Mouse (Mus musculus) cerebellum, adult 2 months (tissue): ENCODE measurements around the gene Trim17. TPM values are rescaled to one million over a fixed set of nuclear protein-coding genes. Genes with fewer than 3 reads are reported as not detected.
A peak's percentile ranks its signal among the peaks of the same experiment; 100 is the strongest.

Experiments used
- DNase-seq, 2 experiments: peaks; one replicate each; pipeline ENCODE4 v3.0.0; 2021
- H3K27ac ChIP-seq: fragments of 200-500 bp; 2 replicates; pipeline ENCODE4 v1.5.1; 2012; ENCODE audit warnings: low read length, control low read depth, inconsistent platforms; ENCODE audit not compliant: insufficient read depth
- H3K27me3 ChIP-seq: fragments of 200-500 bp; 2 replicates; pipeline ENCODE4 v1.6.1; 2012; ENCODE audit warnings: inconsistent platforms, mild to moderate bottlenecking, low read length, moderate library complexity; ENCODE audit not compliant: control insufficient read depth, insufficient read depth
- H3K4me1 ChIP-seq: fragments of 200-500 bp; 2 replicates; pipeline ENCODE4 v1.6.1; 2011; ENCODE audit warnings: low read length; ENCODE audit not compliant: control insufficient read depth, insufficient read depth
- H3K4me3 ChIP-seq: fragments of 200-500 bp; replicated peaks from 2 replicates; pipeline ENCODE3; 2011; ENCODE audit warnings: mild to moderate bottlenecking, low read depth, low read length, control low read depth; ENCODE audit not compliant: insufficient read depth
- CTCF ChIP-seq: fragments of 200-500 bp; IDR thresholded peaks from 2 replicates; pipeline ENCODE4 v1.5.1; 2011; ENCODE audit warnings: low read depth, mild to moderate bottlenecking, control low read depth, low read length, moderate library complexity, borderline replicate concordance; ENCODE audit not compliant: insufficient read depth
- POLR2A ChIP-seq: fragments of 200-500 bp; IDR thresholded peaks from 2 replicates; pipeline ENCODE4 v1.6.1; 2011; ENCODE audit warnings: low read length, control low read depth, borderline replicate concordance; ENCODE audit not compliant: insufficient read depth
- WGBS: fragments of 180-500 bp; shearing (Covaris S2); methylation state at CpG from one replicate; pipeline ENCODE4 v1.1.7; 2018; 5-methylcytosine and 5-hydroxymethylcytosine counted together
- polyA plus RNA-seq: library from polyadenylated mRNA; depleted of rRNA; stranded (reverse); fragments of >200 nt; gene quantifications from 2 replicates; pipeline ENCODE4 v1.2.3, GENCODE M21; 2012; rRNA removed

Trim17 gene
- 3.5 and 4.8 TPM in 2 replicates for polyA plus RNA-seq

- TF ChIP-seq POLR2A (peak; percentile 93; the same call in 1 of the 2 replicates), CTCF (peak; percentile 53; the same call in 1 of the 2 replicates)
- H3K27me3 ChIP-seq = no peaks in the 10 kb centered on the region
- peak within 1 kb of the TSS; percentile 92 for H3K4me3 ChIP-seq
- peak within 1 kb of the TSS; percentile 99 for H3K27ac ChIP-seq
- peak; percentile 90 to 98 for DNase-seq
- H3K4me1 ChIP-seq = peaks cover 12% of the 10 kb centered on the region; the same call in 1 of the 2 replicates
- under 1% methylated on average over 49 of the region's 49 CpGs for WGBS
Measured at GRCm38 (mm10) chr11:58954420-58955142, at the start of gene Trim17, which contains the start of gene Hist3h2a. Gene Trim17 (plus strand): TSS chr11:58954685. Gene Hist3h2a (plus strand): TSS chr11:58954685.

- WGBS = 52% methylated on average over 6 of the region's 6 CpGs
- H3K27ac ChIP-seq = no peak overlapping the region
- H3K4me3 ChIP-seq = no peak overlapping the region
- peak in 1 of 2 experiments; percentile 26 for DNase-seq
- peaks cover 5% of the 10 kb centered on the region; the same call in 1 of the 2 replicates for H3K4me1 ChIP-seq
- H3K27me3 ChIP-seq = no peaks in the 10 kb centered on the region
- TF ChIP-seq CTCF (no peak), POLR2A (no peak)
Measured at GRCm38 (mm10) chr11:58904838-58905237, 49.6 kb upstream of the Trim17 start.

- H3K4me3 ChIP-seq = no peak overlapping the region
- no peak overlapping the region for H3K27ac ChIP-seq
- TF ChIP-seq CTCF (no peak), POLR2A (no peak)
- DNase-seq = no peak
- H3K4me1 ChIP-seq = peaks cover 4% of the 10 kb centered on the region; the same call in 1 of the 2 replicates
- WGBS = 100% methylated on average over 1 of the region's 1 CpGs
- H3K27me3 ChIP-seq = no peaks in the 10 kb centered on the region
Measured at GRCm38 (mm10) chr11:58913776-58914175, 40.7 kb upstream of the Trim17 start.

GRCm38 (mm10) chr11:58914461-58915028 is 39.9 kb upstream of the Trim17 start:
- no peak for TF ChIP-seq POLR2A
- peak; percentile 13; the same call in 1 of the 2 replicates for TF ChIP-seq CTCF
- 1% methylated on average over 17 of the region's 17 CpGs for WGBS
- H3K4me3 ChIP-seq = peak overlapping the region; percentile 42
- H3K4me1 ChIP-seq = peaks cover 4% of the 10 kb centered on the region; the same call in 1 of the 2 replicates
- DNase-seq = peak; percentile 43 to 56
- H3K27ac ChIP-seq = no peak overlapping the region
- H3K27me3 ChIP-seq = no peaks in the 10 kb centered on the region

GRCm38 (mm10) chr11:58916879-58917744 is 37.4 kb upstream of the Trim17 start:
- H3K27me3 ChIP-seq = no peaks in the 10 kb centered on the region
- H3K27ac ChIP-seq = no peak overlapping the region
- no peak for TF ChIP-seq POLR2A
- peak; percentile 42; the same call in 1 of the 2 replicates for TF ChIP-seq CTCF
- 29% methylated on average over 14 of the region's 14 CpGs for WGBS
- H3K4me3 ChIP-seq = no peak overlapping the region
- H3K4me1 ChIP-seq = peaks cover 4% of the 10 kb centered on the region; the same call in 1 of the 2 replicates
- DNase-seq = no peak

GRCm38 (mm10) chr11:58917745-58918366 is 36.6 kb upstream of the Trim17 start, which contains the start of gene Btnl10:
Gene Btnl10 (plus strand): TSS chr11:58917908.
- Histone ChIP-seq H3K4me1 (peaks cover 4% of the 10 kb centered on the region; the same call in 1 of the 2 replicates), H3K27ac (no peak within 1 kb of the TSS), H3K27me3 (no peaks in the 10 kb centered on the region), H3K4me3 (no peak within 1 kb of the TSS)
- TF ChIP-seq POLR2A (no peak), CTCF (no peak)
- DNase-seq = no peak
- WGBS = 50% methylated on average over 12 of the region's 12 CpGs

- TF ChIP-seq CTCF (no peak), POLR2A (no peak)
- DNase-seq = no peak
- H3K4me1 ChIP-seq = peaks cover 4% of the 10 kb centered on the region; the same call in 1 of the 2 replicates
- H3K27me3 ChIP-seq = no peaks in the 10 kb centered on the region
- H3K4me3 ChIP-seq = no peak overlapping the region
- 70% methylated on average over 5 of the region's 5 CpGs for WGBS
- no peak overlapping the region for H3K27ac ChIP-seq
Measured at GRCm38 (mm10) chr11:58918759-58919158, 35.7 kb upstream of the Trim17 start.
